Mouse (Mus musculus): ENCODE measurements around the gene Clec2i. TPM values are rescaled to one million over a fixed set of nuclear protein-coding genes. Genes with fewer than 3 reads are reported as not detected.

The Clec2i gene
- polyA plus RNA-seq, 1 experiment from 2014 or later = 0.18 TPM

DNA sequence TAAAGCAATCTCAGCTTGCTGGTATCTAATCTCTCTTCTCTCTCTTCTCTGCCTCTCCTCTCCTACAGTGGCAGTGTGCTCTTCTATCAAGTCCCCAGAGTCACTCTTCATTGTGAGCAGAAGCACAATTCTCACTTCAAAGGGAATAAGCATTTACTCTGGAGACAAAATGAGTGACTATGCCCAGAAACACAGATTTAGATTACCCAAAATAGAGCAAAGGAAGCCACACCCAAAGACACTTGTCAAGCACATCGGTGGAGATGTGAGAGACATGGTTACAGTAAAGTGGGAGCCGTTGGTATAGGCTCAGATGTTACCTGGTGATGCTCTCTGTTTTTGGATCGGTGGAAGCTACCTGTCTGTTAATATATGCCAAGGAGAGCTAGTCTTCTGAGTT, 34.6 kb upstream of the Clec2i start:
- Histone ChIP-seq H3K36me3 (ENCODE audit: control insufficient read depth, insufficient read depth) (no peaks in the 10 kb centered on the region), H3K9ac (ENCODE audit: low read depth, low read length) (no peak overlapping the region), H3K27ac (ENCODE audit: low read depth, low read length) (no peak overlapping the region), H3K4me2 (replicated peaks; ENCODE audit: low read depth) (no peak overlapping the region), H3K4me1 (replicated peaks; ENCODE audit: control insufficient read depth, insufficient read depth, low read length) (peaks cover 4% of the 10 kb centered on the region; the same call in 1 of the 2 replicates), H3K27me3 (replicated peaks; ENCODE audit: control insufficient read depth, insufficient read depth, low read length) (no peaks in the 10 kb centered on the region), H3K4me3 (ENCODE audit: low read depth, low read length) (no peak overlapping the region), H3K9me3 (ENCODE audit: control insufficient read depth) (no peaks in the 10 kb centered on the region)
- no peak for ATAC-seq
- WGBS = 78% methylated on average over 3 of the region's 3 CpGs
- TF ChIP-seq CTCF (IDR thresholded peaks at IDR 0.05; ENCODE audit: low read depth) = no peak

DNA sequence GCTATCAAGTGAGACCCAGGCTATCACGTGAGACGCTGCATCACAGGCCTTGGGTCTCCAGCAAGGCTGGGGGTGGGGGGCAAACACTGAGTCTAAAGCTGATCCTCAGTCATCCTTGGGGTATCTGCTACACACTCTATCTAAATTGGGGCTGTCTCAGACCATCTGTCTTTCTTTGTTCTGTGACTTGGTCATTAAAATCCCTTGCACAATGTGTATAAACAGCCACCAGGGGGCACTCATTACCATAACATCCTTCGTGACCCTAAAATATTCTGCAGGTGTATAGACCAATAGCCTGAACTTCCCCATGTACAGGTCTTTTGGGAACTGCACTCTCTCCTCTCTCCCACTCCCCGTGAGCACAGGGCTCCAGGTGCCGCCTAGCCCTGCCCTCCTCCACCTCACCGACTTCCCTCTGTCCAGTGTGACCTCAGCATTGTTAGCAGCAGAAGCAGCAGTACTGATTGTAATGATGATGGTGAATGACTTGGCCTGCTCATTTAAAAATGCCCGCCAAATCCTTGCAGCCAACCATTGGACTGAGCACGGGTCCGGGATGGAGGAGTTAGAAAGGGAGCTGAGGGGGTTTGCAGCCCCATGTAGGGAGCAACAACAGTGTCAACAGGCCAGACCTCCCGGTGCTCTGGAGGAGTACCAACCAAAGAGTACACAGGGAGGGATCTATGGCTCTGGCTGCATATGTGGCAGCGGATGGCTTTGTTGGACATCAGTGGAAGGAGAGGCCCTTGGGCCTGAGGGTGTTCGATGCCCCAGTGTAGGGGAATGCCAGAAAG, 33.2 kb upstream of the Clec2i start:
- H3K4me1 ChIP-seq (replicated peaks; ENCODE audit: control insufficient read depth, insufficient read depth, low read length) = peaks cover 4% of the 10 kb centered on the region; the same call in 1 of the 2 replicates
- no peaks in the 10 kb centered on the region for H3K36me3 ChIP-seq (ENCODE audit: control insufficient read depth, insufficient read depth)
- WGBS = 51% methylated on average over 12 of the region's 12 CpGs
- TF ChIP-seq CTCF (IDR thresholded peaks at IDR 0.05; ENCODE audit: low read depth) = peak; percentile 78
- H3K9me3 ChIP-seq (ENCODE audit: control insufficient read depth) = no peaks in the 10 kb centered on the region
- no peaks in the 10 kb centered on the region for H3K27me3 ChIP-seq (replicated peaks; ENCODE audit: control insufficient read depth, insufficient read depth, low read length)
- no peak overlapping the region for H3K4me3 ChIP-seq (ENCODE audit: low read depth, low read length)
- H3K4me2 ChIP-seq (replicated peaks; ENCODE audit: low read depth) = no peak overlapping the region
- no peak overlapping the region for H3K9ac ChIP-seq (ENCODE audit: low read depth, low read length)
- no peak overlapping the region for H3K27ac ChIP-seq (ENCODE audit: low read depth, low read length)
- ATAC-seq = peak; percentile 42; the same call in 1 of the 2 replicates

DNA sequence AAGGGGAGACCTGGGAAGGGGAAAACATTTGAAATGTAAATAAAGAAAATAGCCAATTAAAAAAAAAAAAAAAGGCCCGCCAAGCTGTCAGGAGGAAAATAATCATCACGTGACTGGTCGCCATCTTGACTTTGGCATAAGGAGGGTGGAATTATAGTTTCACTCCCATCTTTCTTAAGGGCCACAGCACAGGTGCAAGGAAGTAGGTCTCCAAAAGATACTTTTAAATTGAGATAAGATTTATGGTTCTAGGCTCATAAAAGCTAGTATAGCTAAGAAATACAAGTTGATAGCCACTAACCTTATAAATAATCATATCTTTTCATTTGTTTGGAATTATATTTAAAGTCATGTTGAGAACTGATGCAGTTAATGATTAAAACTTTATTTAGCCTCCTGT, 32.5 kb upstream of the Clec2i start:
- Histone ChIP-seq H3K27me3 (replicated peaks; ENCODE audit: control insufficient read depth, insufficient read depth, low read length) (no peaks in the 10 kb centered on the region), H3K9ac (ENCODE audit: low read depth, low read length) (no peak overlapping the region), H3K4me3 (ENCODE audit: low read depth, low read length) (no peak overlapping the region), H3K9me3 (ENCODE audit: control insufficient read depth) (no peaks in the 10 kb centered on the region), H3K4me1 (replicated peaks; ENCODE audit: control insufficient read depth, insufficient read depth, low read length) (peaks cover 4% of the 10 kb centered on the region; the same call in 1 of the 2 replicates), H3K27ac (ENCODE audit: low read depth, low read length) (no peak overlapping the region), H3K36me3 (ENCODE audit: control insufficient read depth, insufficient read depth) (no peaks in the 10 kb centered on the region), H3K4me2 (replicated peaks; ENCODE audit: low read depth) (no peak overlapping the region)
- 53% methylated on average over 3 of the region's 3 CpGs for WGBS
- ATAC-seq = peak; percentile 70; the same call in 1 of the 2 replicates
- TF ChIP-seq CTCF (IDR thresholded peaks at IDR 0.05; ENCODE audit: low read depth) = no peak

DNA sequence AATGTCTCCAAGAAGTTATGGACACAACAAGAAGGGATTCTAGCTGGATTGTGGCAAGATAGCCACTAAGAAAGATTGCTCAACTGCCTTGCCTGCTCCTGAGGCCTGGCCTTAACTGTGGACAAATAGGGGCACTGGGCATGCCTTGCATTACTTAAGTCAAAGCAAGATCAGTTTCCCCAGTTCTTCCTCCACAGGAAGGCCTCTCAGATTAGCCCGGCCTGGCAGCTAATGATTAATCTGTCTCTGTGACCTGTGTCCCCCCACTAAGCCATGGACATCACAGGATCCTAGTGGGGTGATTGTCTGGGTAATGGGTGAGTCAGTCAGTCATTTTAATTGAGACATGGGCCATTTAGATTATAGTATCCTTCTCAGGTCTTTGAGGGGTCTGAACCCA, 31.9 kb upstream of the Clec2i start:
- no peaks in the 10 kb centered on the region for H3K27me3 ChIP-seq (replicated peaks; ENCODE audit: control insufficient read depth, insufficient read depth, low read length)
- no peak for TF ChIP-seq CTCF (IDR thresholded peaks at IDR 0.05; ENCODE audit: low read depth)
- peaks cover 4% of the 10 kb centered on the region; the same call in 1 of the 2 replicates for H3K4me1 ChIP-seq (replicated peaks; ENCODE audit: control insufficient read depth, insufficient read depth, low read length)
- no peak for ATAC-seq
- WGBS = 18% methylated on average over 1 of the region's 1 CpGs
- no peak overlapping the region for H3K4me2 ChIP-seq (replicated peaks; ENCODE audit: low read depth)
- H3K27ac ChIP-seq (ENCODE audit: low read depth, low read length) = no peak overlapping the region
- H3K9me3 ChIP-seq (ENCODE audit: control insufficient read depth) = no peaks in the 10 kb centered on the region
- H3K36me3 ChIP-seq (ENCODE audit: control insufficient read depth, insufficient read depth) = no peaks in the 10 kb centered on the region
- no peak overlapping the region for H3K4me3 ChIP-seq (ENCODE audit: low read depth, low read length)
- no peak overlapping the region for H3K9ac ChIP-seq (ENCODE audit: low read depth, low read length)

DNA sequence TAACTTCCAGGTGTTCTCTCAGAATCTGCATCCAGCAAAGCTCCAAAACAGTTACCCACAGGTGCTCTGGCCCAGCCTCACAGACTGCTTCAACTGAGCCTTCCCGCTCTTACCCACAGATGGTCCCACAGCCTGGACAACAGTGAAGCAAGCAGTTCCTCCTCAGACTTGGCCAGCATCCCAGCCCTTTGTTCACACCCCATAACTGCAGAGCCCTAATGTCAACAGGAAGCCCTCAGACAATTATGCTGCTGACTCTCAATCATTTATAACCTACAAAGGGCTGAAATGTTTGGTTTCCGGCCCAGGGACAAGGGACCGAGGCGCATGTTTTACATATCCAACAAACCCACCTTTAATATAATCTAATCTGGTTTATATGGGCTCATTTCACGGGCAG, 31.1 kb upstream of the Clec2i start:
- Histone ChIP-seq H3K9ac (ENCODE audit: low read depth, low read length) (no peak overlapping the region), H3K27ac (ENCODE audit: low read depth, low read length) (no peak overlapping the region), H3K36me3 (ENCODE audit: control insufficient read depth, insufficient read depth) (no peaks in the 10 kb centered on the region), H3K4me1 (replicated peaks; ENCODE audit: control insufficient read depth, insufficient read depth, low read length) (peaks cover 4% of the 10 kb centered on the region; the same call in 1 of the 2 replicates), H3K4me3 (ENCODE audit: low read depth, low read length) (no peak overlapping the region), H3K9me3 (ENCODE audit: control insufficient read depth) (no peaks in the 10 kb centered on the region), H3K4me2 (replicated peaks; ENCODE audit: low read depth) (no peak overlapping the region), H3K27me3 (replicated peaks; ENCODE audit: control insufficient read depth, insufficient read depth, low read length) (no peaks in the 10 kb centered on the region)
- TF ChIP-seq CTCF (IDR thresholded peaks at IDR 0.05; ENCODE audit: low read depth) = no peak
- ATAC-seq = peak; percentile 71
- WGBS = 39% methylated on average over 5 of the region's 5 CpGs

DNA sequence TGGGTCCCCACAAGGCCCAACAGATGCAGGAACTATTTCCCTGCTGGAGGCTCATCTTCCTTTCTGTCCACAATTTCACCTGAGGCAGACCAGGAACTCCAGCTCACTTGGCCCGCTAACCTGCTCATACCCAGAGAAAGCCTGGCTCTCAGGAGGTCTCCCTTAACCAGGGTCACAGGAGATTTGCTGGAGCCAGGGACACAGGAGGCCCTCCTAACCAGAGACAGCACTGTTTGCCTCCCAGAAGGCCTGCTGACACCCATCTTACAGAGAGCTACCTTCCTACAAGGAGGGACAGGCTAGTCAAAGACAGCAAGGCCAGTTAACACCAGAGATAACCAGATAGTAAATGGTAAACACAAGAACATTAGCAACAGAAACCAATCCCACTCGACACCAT, 29.4 kb upstream of the Clec2i start:
- Histone ChIP-seq H3K27ac (ENCODE audit: low read depth, low read length) (no peak overlapping the region), H3K4me1 (replicated peaks; ENCODE audit: control insufficient read depth, insufficient read depth, low read length) (peaks cover 4% of the 10 kb centered on the region; the same call in 1 of the 2 replicates), H3K9ac (ENCODE audit: low read depth, low read length) (no peak overlapping the region), H3K36me3 (ENCODE audit: control insufficient read depth, insufficient read depth) (no peaks in the 10 kb centered on the region), H3K27me3 (replicated peaks; ENCODE audit: control insufficient read depth, insufficient read depth, low read length) (no peaks in the 10 kb centered on the region), H3K4me2 (replicated peaks; ENCODE audit: low read depth) (no peak overlapping the region), H3K4me3 (ENCODE audit: low read depth, low read length) (no peak overlapping the region), H3K9me3 (ENCODE audit: control insufficient read depth) (no peaks in the 10 kb centered on the region)
- 85% methylated on average over 2 of the region's 2 CpGs for WGBS
- no peak for ATAC-seq
- TF ChIP-seq CTCF (IDR thresholded peaks at IDR 0.05; ENCODE audit: low read depth) = no peak
